Mouse (Mus musculus) cortical plate, adult 2 months (tissue): ENCODE data around the gene Gjb3. TPM values are rescaled to one million over a fixed set of nuclear protein-coding genes. Genes with fewer than 3 reads are reported as not detected.

Source experiments
- H3K27ac ChIP-seq: fragments of 200-500 bp; 2 replicates; pipeline ENCODE4 v1.5.1; 2012; ENCODE audit warnings: low read length, control low read depth, inconsistent platforms; ENCODE audit not compliant: insufficient read depth
- H3K4me1 ChIP-seq: fragments of 200-500 bp; 2 replicates; pipeline ENCODE4 v1.6.1; 2011; ENCODE audit warnings: low read length; ENCODE audit not compliant: control insufficient read depth, insufficient read depth
- H3K4me3 ChIP-seq: fragments of 200-500 bp; 2 replicates; pipeline ENCODE4 v1.5.1; 2011; ENCODE audit warnings: mild to moderate bottlenecking, low read length, control low read depth; ENCODE audit not compliant: insufficient read depth
- CTCF ChIP-seq: fragments of 200-500 bp; IDR thresholded peaks from 2 replicates; pipeline ENCODE4 v1.5.1; 2011; ENCODE audit warnings: mild to moderate bottlenecking, control low read depth, low read length; ENCODE audit not compliant: insufficient read depth; ENCODE audit errors: extremely low read depth
- POLR2A ChIP-seq: fragments of 200-500 bp; IDR thresholded peaks from 2 replicates; pipeline ENCODE4 v1.6.1; 2011; ENCODE audit warnings: mild to moderate bottlenecking, low read length, control low read depth; ENCODE audit not compliant: insufficient read depth; ENCODE audit errors: extremely low read depth
- polyA plus RNA-seq: library from polyadenylated mRNA; depleted of rRNA; stranded (reverse); fragments of >200 nt; gene quantifications from 2 replicates; pipeline ENCODE4 v1.2.3, GENCODE M21; 2012; rRNA removed

The Gjb3 gene
- polyA plus RNA-seq, 1 experiment = 0.04 TPM

DNA sequence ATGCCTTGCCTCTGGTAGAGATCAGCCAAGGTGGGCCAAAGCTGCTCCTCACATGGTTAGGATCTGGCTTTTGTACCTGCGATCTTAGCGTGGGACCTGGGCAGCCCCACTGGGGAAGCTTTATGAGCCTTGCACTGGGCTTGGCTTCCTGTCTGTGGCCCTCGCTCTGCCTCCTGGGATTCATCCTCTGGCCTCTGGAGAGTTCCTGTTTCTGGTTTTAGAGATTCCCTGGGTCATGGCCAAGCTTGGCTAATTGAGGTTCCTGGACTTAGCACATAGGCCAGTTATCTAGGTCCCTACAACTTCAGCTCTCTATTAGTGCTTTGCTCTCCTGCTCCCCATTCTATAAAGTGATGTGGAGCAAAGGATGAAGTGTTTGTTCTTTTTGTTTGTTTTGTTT, 26.8 kb downstream of the Gjb3 start:
- H3K4me1 ChIP-seq = no peaks in the 10 kb centered on the region
- TF ChIP-seq POLR2A (no peak), CTCF (no peak)
- H3K4me3 ChIP-seq = no peak overlapping the region
- H3K27ac ChIP-seq = no peak overlapping the region

DNA sequence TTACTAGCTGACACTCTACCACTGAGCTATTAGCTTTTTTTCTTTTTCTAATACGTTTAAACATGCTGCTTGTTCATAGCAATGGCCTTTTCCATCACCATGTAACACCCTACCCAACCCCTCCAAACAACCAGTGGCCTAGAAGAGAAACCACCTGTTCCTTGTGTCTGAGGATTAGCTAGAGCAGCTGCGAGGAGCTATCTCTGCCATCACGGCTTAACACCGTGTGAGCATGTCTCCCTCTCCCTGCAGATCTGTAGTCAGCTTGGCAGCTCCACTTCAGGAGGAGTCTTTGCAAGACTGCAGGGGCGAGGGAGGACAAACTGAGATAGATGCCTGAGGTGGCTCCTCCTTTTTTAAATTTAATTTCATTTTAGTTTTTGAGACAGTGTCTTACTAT, 30.1 kb downstream of the Gjb3 start:
- no peaks in the 10 kb centered on the region for H3K4me1 ChIP-seq
- TF ChIP-seq POLR2A = no peak
- no peak for TF ChIP-seq CTCF
- H3K27ac ChIP-seq = no peak overlapping the region
- no peak overlapping the region for H3K4me3 ChIP-seq

GRCm38 (mm10) chr4:127292631-127293030, 38.0 kb downstream of the Gjb3 start:
- no peak overlapping the region for H3K4me3 ChIP-seq
- H3K4me1 ChIP-seq = no peaks in the 10 kb centered on the region
- no peak overlapping the region for H3K27ac ChIP-seq
- TF ChIP-seq CTCF (no peak), POLR2A (no peak)

- Histone ChIP-seq H3K4me1 (no peaks in the 10 kb centered on the region), H3K27ac (0 out of 2 replicates have a peak overlapping the region, but pooled peaks have one; percentile 40), H3K4me3 (no peak overlapping the region)
- TF ChIP-seq POLR2A (no peak), CTCF (no peak)
These were observed 41.5 kb downstream of the Gjb3 start for GRCm38 (mm10) chr4:127289039-127289548.

- no peak overlapping the region for H3K27ac ChIP-seq
- H3K4me3 ChIP-seq = no peak overlapping the region
- no peaks in the 10 kb centered on the region for H3K4me1 ChIP-seq
- TF ChIP-seq POLR2A (no peak), CTCF (no peak)
These were observed 43.7 kb downstream of the Gjb3 start for GRCm38 (mm10) chr4:127286907-127287306.

DNA sequence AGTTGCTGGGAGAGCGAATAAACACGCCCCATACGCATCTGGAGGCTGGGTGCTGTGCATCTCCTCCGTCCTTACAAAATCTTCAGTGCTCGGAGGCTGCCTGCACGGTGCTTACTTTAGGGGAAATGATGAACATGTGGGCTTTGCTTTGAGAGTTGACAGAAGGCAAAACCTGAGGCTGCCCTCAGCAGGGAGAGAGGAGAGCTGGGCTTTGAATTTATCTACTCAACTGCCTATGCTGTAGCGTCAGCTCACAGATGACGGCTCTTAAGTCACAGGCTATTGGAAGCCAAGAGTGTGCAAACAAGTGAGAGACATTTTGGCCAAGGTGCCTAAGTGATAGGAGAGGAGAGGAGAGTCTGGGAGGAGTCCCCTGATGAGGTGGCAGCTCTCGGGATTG, 51.4 kb downstream of the Gjb3 start:
- Histone ChIP-seq H3K4me1 (no peaks in the 10 kb centered on the region), H3K27ac (no peak overlapping the region), H3K4me3 (no peak overlapping the region)
- no peak for TF ChIP-seq POLR2A
- no peak for TF ChIP-seq CTCF

DNA sequence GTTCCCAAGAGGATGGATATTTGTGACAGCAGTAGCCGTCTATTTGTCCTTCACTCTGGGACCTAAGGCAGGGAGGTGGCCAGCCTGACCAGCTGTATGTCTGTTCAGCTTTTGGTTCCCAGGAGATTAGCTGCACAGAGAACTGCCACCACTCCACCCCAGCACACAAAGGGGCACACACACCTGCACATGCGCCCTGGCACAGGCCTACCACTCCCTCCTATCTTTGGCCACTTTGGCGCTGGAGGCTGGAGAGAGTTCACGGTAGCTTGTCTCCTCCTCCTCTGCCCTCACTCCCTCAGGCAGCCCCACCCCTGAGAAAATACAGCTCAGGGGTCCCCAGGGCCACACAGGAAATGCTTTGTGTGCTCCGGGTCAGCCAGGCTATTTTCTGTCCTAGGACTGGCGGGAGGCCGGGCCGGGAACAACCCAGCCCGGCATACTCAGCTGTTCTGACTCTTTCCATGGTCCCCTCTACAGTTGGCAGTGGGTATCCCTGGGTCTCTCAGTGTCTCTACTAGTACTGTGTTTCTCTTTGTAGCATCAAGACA, 52.1 kb downstream of the Gjb3 start:
- TF ChIP-seq POLR2A (no peak), CTCF (no peak)
- Histone ChIP-seq H3K4me1 (no peaks in the 10 kb centered on the region), H3K4me3 (no peak overlapping the region), H3K27ac (peak overlapping the region; percentile 63; the same call in 1 of the 2 replicates)

Other genes with a start within 250 kb of the Gjb3 start
- gene Tmem35b, start 207.2 kb downstream of the Gjb3 start, polyA plus RNA-seq = 9.5 and 11.6 TPM in 2 replicates
- gene Dlgap3, start 161.6 kb downstream of the Gjb3 start, polyA plus RNA-seq = 222 and 224 TPM in 2 replicates
- gene Smim12, start 87.1 kb downstream of the Gjb3 start, polyA plus RNA-seq = 85.9 and 87.5 TPM in 2 replicates
- 8.5 and 9.9 TPM in 2 replicates for gene Gja4, start 16.8 kb downstream of the Gjb3 start, polyA plus RNA-seq
- not detected in 2 replicates for gene Gjb4, start 23.2 kb upstream of the Gjb3 start, polyA plus RNA-seq
- gene Gjb5, start 27.3 kb upstream of the Gjb3 start, polyA plus RNA-seq = not detected in 2 replicates